Comparison of ENCODE assay signal across 18 mouse cellular contexts in genomic region chr7:123458309-123458708, GRCm38 (mm10). TPM values are rescaled to one million over a fixed set of nuclear protein-coding genes. Genes with fewer than 3 reads are reported as not detected.
"Had no signal": no experiment of that assay in that cellular context is flagged by ENCODE, and none has a peak within 500 bp of the region (broad histone marks: within the 10 kb centered on the region; RNA-seq: fewer than 3 reads in every experiment).

No protein-coding gene starts in this region.

- H3K36me3 ChIP-seq: limb, embryonic 13.5 days; midbrain, embryonic 12.5 days; neural tube, embryonic 13.5 days; stomach, embryonic 15.5 days had no signal

- H3K27me3 ChIP-seq: limb, embryonic 13.5 days; midbrain, embryonic 12.5 days; neural tube, embryonic 13.5 days; stomach, embryonic 15.5 days had no signal

- H3K4me3 ChIP-seq: layer of hippocampus, adult 2 months; limb, embryonic 13.5 days; midbrain, embryonic 12.5 days; neural tube, embryonic 13.5 days; stomach, embryonic 15.5 days had no signal

- H3K4me1 ChIP-seq: midbrain, embryonic 12.5 days; neural tube, embryonic 13.5 days; stomach, embryonic 15.5 days had no signal

- H3K4me2 ChIP-seq: limb, embryonic 13.5 days; midbrain, embryonic 12.5 days; neural tube, embryonic 13.5 days; stomach, embryonic 15.5 days had no signal

- ATAC-seq: intestine, postnatal 0 days; midbrain, embryonic 16.5 days had no signal

- H3K27ac ChIP-seq: kidney, postnatal 0 days; layer of hippocampus, adult 2 months; limb, embryonic 13.5 days; midbrain, embryonic 12.5 days; neural tube, embryonic 13.5 days; stomach, embryonic 15.5 days had no signal

- H3K9me3 ChIP-seq: limb, embryonic 13.5 days; midbrain, embryonic 12.5 days; neural tube, embryonic 13.5 days; stomach, embryonic 15.5 days had no signal

- H3K9ac ChIP-seq: limb, embryonic 13.5 days; midbrain, embryonic 12.5 days; neural tube, embryonic 13.5 days; stomach, embryonic 15.5 days had no signal

- DNase-seq: kidney, adult 8-10 months; kidney, postnatal 4 days; left cerebral cortex, postnatal 4 days; lung, adult 18-20 months; retina, postnatal 1 day; right cerebral cortex, postnatal 4 days; spleen, adult 18-20 months; thymus, postnatal 4 days had no signal

RNA-seq across cellular contexts. Expression of gene Aqp8, which starts 3.8 kb away (rescaled TPM):
- total RNA-seq: layer of hippocampus, adult 2 months; layer of hippocampus, postnatal 10 days; left cerebral cortex, postnatal 4 days; megakaryocyte-erythroid progenitor cell, adult 5-6 weeks had no signal
- polyA plus RNA-seq: limb, embryonic 13.5 days; midbrain, embryonic 16.5 days; neural tube, embryonic 13.5 days had no signal

RNA-seq across cellular contexts. Expression of gene Zkscan2, which starts 41.9 kb away (rescaled TPM):
- total RNA-seq: megakaryocyte-erythroid progenitor cell, adult 5-6 weeks had no signal
